Mouse (Mus musculus) MEL (cell line): ENCODE measurements around the gene Unc13b. TPM values are rescaled to one million over a fixed set of nuclear protein-coding genes. Genes with fewer than 3 reads are reported as not detected.

Experiments used
- DNase-seq: peaks from one replicate; pipeline ENCODE4 v3.0.0; 2011; ENCODE audit warnings: low read depth, low spot score
- H3K27ac ChIP-seq: 2 replicates; pipeline ENCODE4 v1.5.1; 2012; ENCODE audit warnings: low read depth, mild to moderate bottlenecking, control low read depth, low read length, moderate library complexity; ENCODE audit not compliant: control insufficient read depth
- H3K27me3 ChIP-seq, 2 experiments: fragments of 150-350 bp in 1 of 2; sonication (generic) in 1 of 2; 2 replicates each; pipeline ENCODE4 v1.6.1; 2012; ENCODE audit warnings: low read length in 2 of 2, mild to moderate bottlenecking in 2 of 2, improper control_type of control experiment in 1 of 2, moderate library complexity in 1 of 2; ENCODE audit not compliant: insufficient read depth in 2 of 2, control insufficient read depth in 1 of 2
- H3K36me3 ChIP-seq, 2 experiments: 2 replicates each; pipeline ENCODE4 v1.6.1; 2012 to 2014; ENCODE audit warnings: low read length in 2 of 2, improper control_type of control experiment in 1 of 2, inconsistent platforms in 1 of 2, mild to moderate bottlenecking in 1 of 2; ENCODE audit not compliant: insufficient read depth in 2 of 2, control insufficient read depth in 1 of 2
- H3K4me1 ChIP-seq, 2 experiments: fragments of 150-350 bp in 1 of 2; sonication (generic) in 1 of 2; 2 replicates each; pipeline ENCODE4 v1.6.1; 2012; ENCODE audit warnings: low read length in 2 of 2, improper control_type of control experiment in 1 of 2, mild to moderate bottlenecking in 1 of 2; ENCODE audit not compliant: insufficient read depth in 2 of 2, control insufficient read depth in 1 of 2
- H3K4me3 ChIP-seq, 2 experiments: fragments of 150-350 bp in 1 of 2; sonication (generic) in 1 of 2; 2 replicates each; pipeline ENCODE4 v1.5.1; 2012; ENCODE audit warnings: low read depth in 2 of 2, low read length in 2 of 2, mild to moderate bottlenecking in 2 of 2, moderate library complexity in 2 of 2, control low read depth in 1 of 2, improper control_type of control experiment in 1 of 2; ENCODE audit not compliant: control insufficient read depth in 1 of 2, insufficient read depth in 1 of 2
- H3K79me2 ChIP-seq: 2 replicates; pipeline ENCODE4 v1.6.1; 2012; ENCODE audit warnings: mild to moderate bottlenecking, low read length, moderate library complexity; ENCODE audit not compliant: control insufficient read depth, poor library complexity, insufficient read depth
- H3K9ac ChIP-seq: 2 replicates; pipeline ENCODE4 v1.6.1; 2012; ENCODE audit warnings: low read depth, mild to moderate bottlenecking, control low read depth, low read length, moderate library complexity; ENCODE audit not compliant: control insufficient read depth, poor library complexity, severe bottlenecking
- H3K9me3 ChIP-seq: fragments of 150-350 bp; sonication (generic); replicated peaks from 2 replicates; pipeline ENCODE4 v1.6.1; 2012; ENCODE audit warnings: mild to moderate bottlenecking, low read length, improper control_type of control experiment, moderate library complexity; ENCODE audit not compliant: insufficient read depth
- BHLHE40 ChIP-seq: IDR thresholded peaks from 2 replicates; pipeline ENCODE4 v1.6.1; 2012; ENCODE audit warnings: low read depth, mild to moderate bottlenecking, inconsistent platforms, low read length, improper control_type of control experiment, borderline replicate concordance
- CHD1 ChIP-seq: IDR thresholded peaks from 2 replicates; pipeline ENCODE4 v1.6.1; 2012; ENCODE audit warnings: low read depth, mild to moderate bottlenecking, inconsistent platforms, low read length, improper control_type of control experiment
- CHD2 ChIP-seq: IDR thresholded peaks from 2 replicates; pipeline ENCODE4 v1.6.1; 2011; ENCODE audit warnings: low read length, improper control_type of control experiment
- E2F4 ChIP-seq: IDR thresholded peaks from 2 replicates; pipeline ENCODE4 v1.6.1; 2011; ENCODE audit warnings: low read depth, low read length, improper control_type of control experiment, borderline replicate concordance
- ELF1 ChIP-seq: IDR thresholded peaks from 2 replicates; pipeline ENCODE4 v1.6.1; 2014; ENCODE audit warnings: low read depth, mild to moderate bottlenecking, inconsistent platforms, low read length, improper control_type of control experiment, moderate library complexity
- EP300 ChIP-seq, 2 experiments: IDR thresholded peaks; 2 replicates each; pipeline ENCODE4 v1.6.1; 2011; ENCODE audit warnings: improper control_type of control experiment in 2 of 2, low read length in 2 of 2, low read depth in 1 of 2, mild to moderate bottlenecking in 1 of 2
- ETS1 ChIP-seq: IDR thresholded peaks from 2 replicates; pipeline ENCODE4 v1.6.1; 2012; ENCODE audit warnings: low read depth, mild to moderate bottlenecking, inconsistent platforms, low read length, improper control_type of control experiment, moderate library complexity
- GABPA ChIP-seq: IDR thresholded peaks from 2 replicates; pipeline ENCODE4 v1.6.1; 2012; ENCODE audit warnings: low read depth, mild to moderate bottlenecking, inconsistent platforms, low read length, improper control_type of control experiment, moderate library complexity
- GATA1 ChIP-seq: IDR thresholded peaks from 2 replicates; pipeline ENCODE4 v1.6.1; 2011; ENCODE audit warnings: low read depth, low read length, improper control_type of control experiment
- MAFK ChIP-seq: IDR thresholded peaks from 2 replicates; pipeline ENCODE4 v1.6.1; 2011; ENCODE audit warnings: low read depth, mild to moderate bottlenecking, low read length, improper control_type of control experiment, borderline replicate concordance
- MEF2A ChIP-seq: IDR thresholded peaks from 2 replicates; pipeline ENCODE4 v1.6.1; 2014; ENCODE audit warnings: low read depth, mild to moderate bottlenecking, inconsistent platforms, low read length, improper control_type of control experiment; ENCODE audit not compliant: poor library complexity, insufficient replicate concordance, severe bottlenecking; ENCODE audit errors: extremely low read depth
- MXI1 ChIP-seq: IDR thresholded peaks from 2 replicates; pipeline ENCODE4 v1.6.1; 2011; ENCODE audit warnings: mild to moderate bottlenecking, low read depth, low read length, improper control_type of control experiment
- NELFE ChIP-seq: IDR thresholded peaks from 2 replicates; pipeline ENCODE4 v1.6.1; 2011; ENCODE audit warnings: low read depth, low read length, improper control_type of control experiment
- POLR2A ChIP-seq, 2 experiments: IDR thresholded peaks; 2 replicates each; pipeline ENCODE4 v1.6.1; 2011 to 2012; ENCODE audit warnings: low read length in 2 of 2, mild to moderate bottlenecking in 2 of 2, control low read depth in 1 of 2, improper control_type of control experiment in 1 of 2, low read depth in 1 of 2, moderate library complexity in 1 of 2; ENCODE audit not compliant: control insufficient read depth in 1 of 2, insufficient read depth in 1 of 2, poor library complexity in 1 of 2
- RAD21 ChIP-seq: IDR thresholded peaks from 2 replicates; pipeline ENCODE4 v1.6.1; 2011; ENCODE audit warnings: mild to moderate bottlenecking, low read depth, low read length, improper control_type of control experiment
- RCOR1 ChIP-seq: IDR thresholded peaks from 2 replicates; pipeline ENCODE4 v1.6.1; 2012; ENCODE audit warnings: low read depth, mild to moderate bottlenecking, inconsistent platforms, low read length, improper control_type of control experiment
- SIN3A ChIP-seq: IDR thresholded peaks from 2 replicates; pipeline ENCODE4 v1.6.1; 2012; ENCODE audit warnings: low read length, improper control_type of control experiment, inconsistent platforms
- TAL1 ChIP-seq: IDR thresholded peaks from 2 replicates; pipeline ENCODE4 v1.6.1; 2012; ENCODE audit warnings: mild to moderate bottlenecking, inconsistent platforms, low read length, moderate library complexity, mixed read lengths
- TBP ChIP-seq: IDR thresholded peaks from 2 replicates; pipeline ENCODE4 v1.8.0; 2011; ENCODE audit warnings: low read depth, low read length, improper control_type of control experiment
- UBTF ChIP-seq: IDR thresholded peaks from 2 replicates; pipeline ENCODE4 v1.6.1; 2012; ENCODE audit warnings: low read depth, mild to moderate bottlenecking, inconsistent platforms, low read length, improper control_type of control experiment, moderate library complexity, borderline replicate concordance; ENCODE audit not compliant: insufficient read depth
- USF2 ChIP-seq, 2 experiments: IDR thresholded peaks; 2 replicates each; pipeline ENCODE4 v1.6.1; 2011 to 2012; ENCODE audit warnings: improper control_type of control experiment in 2 of 2, low read length in 2 of 2, borderline replicate concordance in 1 of 2, inconsistent platforms in 1 of 2, low read depth in 1 of 2, mild to moderate bottlenecking in 1 of 2; ENCODE audit not compliant: insufficient read depth in 1 of 2
- ZC3H11A ChIP-seq: IDR thresholded peaks from 2 replicates; pipeline ENCODE4 v1.6.1; 2012; ENCODE audit warnings: low read depth, mild to moderate bottlenecking, inconsistent platforms, low read length, improper control_type of control experiment
- ZKSCAN1 ChIP-seq: IDR thresholded peaks from 2 replicates; pipeline ENCODE4 v1.6.1; 2012; ENCODE audit warnings: low read depth, mild to moderate bottlenecking, inconsistent platforms, low read length, improper control_type of control experiment, moderate library complexity
- ZMIZ1 ChIP-seq: IDR thresholded peaks from 2 replicates; pipeline ENCODE4 v1.6.1; 2012; ENCODE audit warnings: low read depth, mild to moderate bottlenecking, inconsistent platforms, low read length, improper control_type of control experiment, moderate library complexity
- polyA plus RNA-seq, 2 experiments: library from polyadenylated mRNA; stranded (reverse) in 1 of 2; unstranded in 1 of 2; fragments of >175 nt in 1 of 2; fragments of >200 nt in 1 of 2; gene quantifications; 2 replicates each; pipeline versions ENCODE4 v1.2.1 to v1.2.4; 2012; ENCODE audit warnings: low replicate concordance in 2 of 2, low read depth in 1 of 2; ENCODE audit not compliant: insufficient read length in 2 of 2, insufficient read depth in 1 of 2, missing spikeins in 1 of 2
- total RNA-seq: library from RNA; depleted of rRNA; stranded (reverse); fragments of 300-350 nt; gene quantifications from 2 replicates; pipeline ENCODE4 v1.2.3, GENCODE M21; 2012

Gene Unc13b
- total and polyA plus RNA-seq, 3 experiments = 5.4 to 9.6 TPM; not detected in 1

- TF ChIP-seq CHD1 = no peak
- peak; percentile 65; the same call in 1 of the 2 replicates for TF ChIP-seq MAFK
- TF ChIP-seq POLR2A (IDR thresholded peaks at IDR 0.05; ENCODE audit: control insufficient read depth in 1 of 2, insufficient read depth in 1 of 2, low read depth in 1 of 2, low read length in 2 of 2, poor library complexity in 1 of 2) = no peak
- TF ChIP-seq ETS1 = peak; percentile 80
- TF ChIP-seq GABPA = no peak
- TF ChIP-seq TAL1 = peak; percentile 76
- 0 out of 2 replicates have a peak, but pooled peaks have one; percentile 31 for TF ChIP-seq SIN3A
- TF ChIP-seq ZKSCAN1 = no peak
- TF ChIP-seq EP300 (IDR thresholded peaks at IDR 0.05; ENCODE audit: low read depth in 1 of 2, low read length in 2 of 2) = peak; percentile 86 to 93
- no peak for TF ChIP-seq RAD21
- TF ChIP-seq, all 39 proteins: peak for 10
Measured at GRCm38 (mm10) chr4:43170028-43170427, 111.3 kb downstream of the Unc13b start (continued).

GRCm38 (mm10) chr4:43177126-43177525 is 118.4 kb downstream of the Unc13b start:
- Histone ChIP-seq H3K4me1 (peaks cover 0 to 4% of the 10 kb centered on the region in 2 experiments; a peak in 1 of 4 replicates), H3K9me3 (no peaks in the 10 kb centered on the region), H3K9ac (no peak overlapping the region), H3K4me3 (no peak overlapping the region), H3K36me3 (peaks cover 0 to 3% of the 10 kb centered on the region in 2 experiments; a peak in 2 of 4 replicates), H3K27me3 (no peaks in the 10 kb centered on the region), H3K27ac (no peak overlapping the region), H3K79me2 (no peaks in the 10 kb centered on the region)
- no peak for TF ChIP-seq E2F4
- TF ChIP-seq GATA1 = no peak
- no peak for TF ChIP-seq POLR2A (IDR thresholded peaks at IDR 0.05; ENCODE audit: control insufficient read depth in 1 of 2, insufficient read depth in 1 of 2, low read depth in 1 of 2, low read length in 2 of 2, poor library complexity in 1 of 2)
- no peak for TF ChIP-seq NELFE
- TF ChIP-seq EP300 (IDR thresholded peaks at IDR 0.05; ENCODE audit: low read depth in 1 of 2, low read length in 2 of 2) = no peak
- no peak for TF ChIP-seq GABPA
- no peak for TF ChIP-seq USF2 (IDR thresholded peaks at IDR 0.05; ENCODE audit: borderline replicate concordance in 1 of 2, insufficient read depth in 1 of 2, low read depth in 1 of 2, low read length in 2 of 2)
- no peak for TF ChIP-seq CHD1
- no peak for TF ChIP-seq BHLHE40
- TF ChIP-seq ELF1 = no peak
- no peak for TF ChIP-seq TBP
- no peak for TF ChIP-seq SIN3A
- TF ChIP-seq MXI1 = no peak
- TF ChIP-seq RCOR1 = no peak
- no peak for TF ChIP-seq MEF2A
- TF ChIP-seq CHD2 = no peak
- no peak for TF ChIP-seq ZC3H11A
- no peak for TF ChIP-seq UBTF
- TF ChIP-seq TAL1 = no peak
- no peak for TF ChIP-seq ZMIZ1
- no peak for DNase-seq
